Mouse (Mus musculus): ENCODE measurements around the gene Mid1. TPM values are rescaled to one million over a fixed set of nuclear protein-coding genes. Genes with fewer than 3 reads are reported as not detected.

Mid1 gene
- polyA plus RNA-seq, 1 experiment from 2014 or later, result 1.2 TPM

DNA sequence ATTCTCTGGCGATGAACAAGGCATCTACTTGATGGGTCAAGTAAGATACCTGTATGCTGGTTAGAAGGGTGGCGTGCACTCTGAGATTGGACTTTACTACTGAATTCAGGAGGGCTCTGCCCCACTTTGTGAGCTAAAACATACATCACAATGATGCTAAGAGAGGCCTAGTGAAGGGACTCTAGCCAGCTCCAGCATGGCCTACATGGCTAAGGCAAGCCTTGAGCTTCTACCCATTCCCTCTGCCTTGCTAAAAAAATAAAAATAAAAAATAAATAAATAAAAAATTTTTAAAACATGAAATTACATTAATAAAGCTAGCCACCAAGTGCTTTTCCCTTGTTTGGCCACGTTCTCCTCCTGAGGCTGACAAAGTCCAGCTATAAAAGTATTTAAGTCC lies 94.5 kb downstream of the Mid1 start, which contains the start of gene 4933400A11Rik:
Gene 4933400A11Rik (minus strand): TSS at position 101 of the 400 bp plus-strand sequence.
- no peak for ATAC-seq (ENCODE audit: insufficient read depth)
- Histone ChIP-seq H3K4me2 (no peak within 1 kb of the TSS), H3K9me3 (replicated peaks) (no peaks in the 10 kb centered on the region), H3K4me1 (replicated peaks) (no peaks in the 10 kb centered on the region), H3K9ac (no peak within 1 kb of the TSS), H3K27ac (replicated peaks) (no peak within 1 kb of the TSS), H3K27me3 (no peaks in the 10 kb centered on the region), H3K4me3 (replicated peaks) (no peak within 1 kb of the TSS), H3K36me3 (replicated peaks) (no peaks in the 10 kb centered on the region)
- WGBS (ENCODE audit: insufficient replicate concordance), result 52% methylated on average over 3 of the region's 3 CpGs

DNA sequence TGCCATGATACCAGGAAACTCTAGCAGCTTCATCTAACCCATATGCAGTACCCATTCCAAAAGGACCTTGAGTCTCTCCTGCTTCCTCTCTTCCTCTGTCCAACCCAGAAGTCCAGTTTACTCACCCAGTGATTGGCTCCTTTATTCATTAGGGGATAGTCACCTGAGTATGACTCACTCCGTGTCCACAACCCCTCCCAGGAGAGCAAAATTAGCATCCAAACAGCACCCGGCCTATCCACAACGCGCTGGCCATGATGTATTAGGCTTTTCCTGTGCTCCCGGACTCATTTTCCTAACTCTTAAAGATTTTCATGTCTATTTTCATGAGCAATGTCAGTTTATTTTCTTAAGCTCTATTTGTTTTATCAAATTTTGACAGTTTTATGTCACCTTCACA lies 104.7 kb downstream of the Mid1 start:
- H3K9me3 ChIP-seq (replicated peaks), result no peaks in the 10 kb centered on the region
- 69% methylated on average over 5 of the region's 5 CpGs for WGBS (ENCODE audit: insufficient replicate concordance)
- no peaks in the 10 kb centered on the region for H3K36me3 ChIP-seq (replicated peaks)
- no peak overlapping the region for H3K4me2 ChIP-seq
- H3K27me3 ChIP-seq, result no peaks in the 10 kb centered on the region
- no peak for ATAC-seq (ENCODE audit: insufficient read depth)
- H3K27ac ChIP-seq (replicated peaks), result no peak overlapping the region
- no peak overlapping the region for H3K9ac ChIP-seq
- H3K4me3 ChIP-seq (replicated peaks), result no peak overlapping the region
- H3K4me1 ChIP-seq (replicated peaks), result no peaks in the 10 kb centered on the region

DNA sequence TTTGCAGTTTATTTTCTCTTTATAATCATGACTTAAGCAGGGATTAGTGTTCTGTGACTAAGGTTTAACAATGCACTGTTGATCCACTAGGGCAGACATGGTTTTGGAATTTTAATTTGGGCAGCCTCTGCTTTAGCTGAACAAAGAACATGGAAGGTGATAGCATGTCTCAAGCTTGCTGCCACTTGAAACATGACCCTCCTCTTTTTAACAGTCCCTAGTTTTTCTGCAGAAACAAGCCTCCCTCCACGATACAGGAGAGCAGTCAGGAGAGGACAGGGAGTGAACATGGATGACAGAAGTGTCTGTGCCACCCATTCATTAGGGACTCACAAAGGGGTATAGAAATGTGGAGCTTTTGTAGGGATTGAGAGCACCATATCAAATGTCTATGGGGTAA lies 107.9 kb downstream of the Mid1 start:
- no peak overlapping the region for H3K27ac ChIP-seq (replicated peaks)
- H3K27me3 ChIP-seq, result no peaks in the 10 kb centered on the region
- H3K9me3 ChIP-seq (replicated peaks), result no peaks in the 10 kb centered on the region
- no peaks in the 10 kb centered on the region for H3K36me3 ChIP-seq (replicated peaks)
- H3K9ac ChIP-seq, result no peak overlapping the region
- 33% methylated on average over 1 of the region's 1 CpGs for WGBS (ENCODE audit: insufficient replicate concordance)
- no peak overlapping the region for H3K4me3 ChIP-seq (replicated peaks)
- no peak for ATAC-seq (ENCODE audit: insufficient read depth)
- H3K4me1 ChIP-seq (replicated peaks), result no peaks in the 10 kb centered on the region
- H3K4me2 ChIP-seq, result no peak overlapping the region

DNA sequence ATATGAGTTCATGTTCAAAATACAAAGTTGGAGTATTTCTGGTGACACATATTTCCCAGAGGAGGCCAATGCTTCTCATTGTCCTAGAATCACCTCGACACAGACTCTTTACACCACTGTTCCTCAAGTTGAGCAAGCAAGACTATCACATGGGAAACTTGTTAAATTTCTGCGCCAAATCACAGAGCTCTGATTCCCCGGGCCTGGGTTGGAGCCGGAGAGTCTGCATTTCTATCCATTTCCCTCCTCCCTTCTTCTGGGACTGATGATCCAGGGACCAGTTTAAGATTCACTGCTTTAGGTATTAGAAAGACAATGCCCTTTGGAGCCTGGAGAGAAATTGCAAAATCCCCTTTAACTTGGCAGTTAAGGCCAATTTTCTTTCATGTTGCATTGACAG lies 109.4 kb downstream of the Mid1 start:
- H3K9ac ChIP-seq, result no peak overlapping the region
- no peaks in the 10 kb centered on the region for H3K4me1 ChIP-seq (replicated peaks)
- H3K36me3 ChIP-seq (replicated peaks), result no peaks in the 10 kb centered on the region
- no peak overlapping the region for H3K4me3 ChIP-seq (replicated peaks)
- 59% methylated on average over 4 of the region's 4 CpGs for WGBS (ENCODE audit: insufficient replicate concordance)
- no peak for ATAC-seq (ENCODE audit: insufficient read depth)
- H3K27ac ChIP-seq (replicated peaks), result no peak overlapping the region
- no peaks in the 10 kb centered on the region for H3K9me3 ChIP-seq (replicated peaks)
- no peaks in the 10 kb centered on the region for H3K27me3 ChIP-seq
- no peak overlapping the region for H3K4me2 ChIP-seq

DNA sequence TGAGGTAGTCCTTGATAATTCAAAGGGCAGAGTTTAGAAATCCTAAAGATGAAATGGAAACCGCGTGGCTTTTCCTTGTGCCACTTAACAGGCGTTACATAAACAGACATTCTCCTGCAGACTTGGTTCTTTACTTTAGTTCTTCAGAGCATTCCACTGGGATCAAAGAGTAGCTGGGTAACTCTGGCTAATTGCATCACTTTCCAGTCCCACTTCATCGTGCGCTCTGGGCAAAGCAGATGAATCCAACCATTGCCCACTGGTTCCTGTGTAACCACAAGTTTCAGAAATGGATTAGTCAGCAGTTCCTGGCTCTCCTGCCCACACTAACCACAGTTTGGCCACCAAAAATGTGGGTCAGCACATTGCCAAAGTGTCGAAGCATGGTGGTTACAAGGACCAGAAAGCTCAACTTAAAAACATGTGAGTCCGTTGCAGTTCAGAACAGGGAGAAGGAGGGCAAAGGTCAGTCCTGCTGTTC lies 109.9 kb downstream of the Mid1 start:
- Histone ChIP-seq H3K9me3 (replicated peaks) (no peaks in the 10 kb centered on the region), H3K36me3 (replicated peaks) (no peaks in the 10 kb centered on the region), H3K9ac (no peak overlapping the region), H3K4me1 (replicated peaks) (no peaks in the 10 kb centered on the region), H3K27ac (replicated peaks) (no peak overlapping the region), H3K27me3 (no peaks in the 10 kb centered on the region), H3K4me3 (replicated peaks) (no peak overlapping the region), H3K4me2 (no peak overlapping the region)
- no peak for ATAC-seq (ENCODE audit: insufficient read depth)
- 33% methylated on average over 7 of the region's 7 CpGs for WGBS (ENCODE audit: insufficient replicate concordance)

DNA sequence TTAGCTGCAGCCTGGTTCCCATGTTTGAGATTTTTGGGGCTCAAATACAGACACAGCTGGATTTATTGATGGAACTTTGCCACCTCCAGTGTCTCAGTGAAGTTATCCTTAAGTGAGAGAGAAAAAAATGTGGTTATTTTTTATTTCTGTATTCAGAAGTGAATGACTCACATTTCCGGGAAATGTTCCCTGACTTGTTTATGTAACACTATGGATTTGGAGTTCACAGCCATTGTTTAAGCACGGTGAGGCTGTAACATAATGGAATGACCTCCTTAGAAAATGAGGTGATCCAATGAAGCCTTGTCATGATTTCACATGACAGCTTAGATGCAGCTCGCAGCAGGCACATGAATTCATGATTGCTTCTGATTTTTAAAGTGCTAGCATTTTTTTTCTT lies 112.1 kb downstream of the Mid1 start:
- WGBS (ENCODE audit: insufficient replicate concordance), result 34% methylated on average over 3 of the region's 3 CpGs
- ATAC-seq (ENCODE audit: insufficient read depth), result no peak

DNA sequence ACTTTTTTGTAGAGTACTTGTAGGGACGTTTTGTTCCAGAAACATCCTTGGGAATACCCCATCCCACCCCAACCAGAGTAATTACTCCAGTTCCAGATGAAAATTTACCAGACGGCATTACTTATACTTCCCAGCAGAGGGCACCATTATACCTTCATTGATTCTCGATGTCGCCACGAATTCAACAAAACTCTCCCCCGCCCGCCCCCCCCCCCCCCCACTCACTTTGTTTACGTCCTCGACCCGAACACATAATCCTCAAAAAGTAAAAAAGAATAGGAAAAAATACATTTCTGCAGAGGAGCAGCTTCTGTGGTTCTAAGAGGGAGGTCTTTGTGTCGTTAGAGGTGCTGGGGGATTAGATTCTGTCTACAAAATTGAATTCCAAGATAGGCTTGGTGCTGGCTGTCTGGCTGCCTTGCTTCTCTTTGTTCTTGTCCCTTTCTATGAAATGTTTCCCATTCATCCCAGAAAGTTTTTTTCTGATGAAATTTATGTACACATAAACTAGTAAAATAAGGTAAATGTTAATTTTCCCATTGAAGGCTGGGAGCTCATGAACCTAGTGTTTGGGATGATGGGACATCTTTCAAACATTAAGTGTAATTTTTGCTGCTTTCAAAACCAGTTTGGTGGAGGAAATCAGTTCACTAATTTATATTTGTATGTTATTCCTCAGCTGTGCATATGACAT lies 114.1 kb downstream of the Mid1 start:
- Histone ChIP-seq H3K36me3 (replicated peaks) (no peaks in the 10 kb centered on the region), H3K4me1 (replicated peaks) (no peaks in the 10 kb centered on the region), H3K27ac (replicated peaks) (no peak overlapping the region), H3K9me3 (replicated peaks) (no peaks in the 10 kb centered on the region), H3K4me3 (replicated peaks) (no peak overlapping the region), H3K27me3 (0 out of 2 replicates have a peak, but pooled peaks cover 5% of the 10 kb centered on the region), H3K4me2 (no peak overlapping the region; the same call in 1 of the 2 replicates), H3K9ac (no peak overlapping the region)
- 7% methylated on average over 11 of the region's 11 CpGs for WGBS (ENCODE audit: insufficient replicate concordance)
- no peak for ATAC-seq (ENCODE audit: insufficient read depth)

More for the DNA sequence above, 112.1 kb downstream of the Mid1 start:
- H3K9ac ChIP-seq, result no peak overlapping the region
- no peak overlapping the region for H3K4me2 ChIP-seq
- H3K27me3 ChIP-seq, result 0 out of 2 replicates have a peak, but pooled peaks cover 5% of the 10 kb centered on the region
- no peak overlapping the region for H3K27ac ChIP-seq (replicated peaks)
- no peaks in the 10 kb centered on the region for H3K9me3 ChIP-seq (replicated peaks)
- H3K4me1 ChIP-seq (replicated peaks), result no peaks in the 10 kb centered on the region
- H3K36me3 ChIP-seq (replicated peaks), result no peaks in the 10 kb centered on the region
- no peak overlapping the region for H3K4me3 ChIP-seq (replicated peaks)

DNA sequence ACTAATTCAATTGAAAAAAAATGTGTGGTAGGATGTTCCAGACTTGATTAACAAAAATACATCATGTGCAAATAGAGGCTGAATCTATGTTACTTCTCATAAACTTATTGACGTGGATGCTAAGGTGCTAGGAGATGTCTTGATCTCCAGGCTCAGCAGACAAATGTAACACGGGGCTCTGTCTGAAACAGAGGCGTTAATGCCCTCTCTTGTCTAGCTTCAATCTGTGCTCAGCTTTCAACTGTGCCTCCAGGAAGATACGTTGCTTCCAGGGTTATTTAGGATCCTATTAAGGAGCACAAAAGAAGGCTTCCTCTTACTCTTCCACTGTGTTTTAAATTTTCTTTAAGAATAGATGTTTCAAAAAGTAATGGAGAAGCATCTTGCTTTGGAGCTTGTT lies 115.2 kb downstream of the Mid1 start:
- H3K4me1 ChIP-seq (replicated peaks), result no peaks in the 10 kb centered on the region
- WGBS (ENCODE audit: insufficient replicate concordance), result 35% methylated on average over 4 of the region's 4 CpGs
- no peak overlapping the region for H3K4me3 ChIP-seq (replicated peaks)
- no peaks in the 10 kb centered on the region for H3K36me3 ChIP-seq (replicated peaks)
- H3K27me3 ChIP-seq, result 0 out of 2 replicates have a peak, but pooled peaks cover 5% of the 10 kb centered on the region
- H3K4me2 ChIP-seq, result no peak overlapping the region
- no peak overlapping the region for H3K9ac ChIP-seq
- no peaks in the 10 kb centered on the region for H3K9me3 ChIP-seq (replicated peaks)
- no peak for ATAC-seq (ENCODE audit: insufficient read depth)
- H3K27ac ChIP-seq (replicated peaks), result no peak overlapping the region

DNA sequence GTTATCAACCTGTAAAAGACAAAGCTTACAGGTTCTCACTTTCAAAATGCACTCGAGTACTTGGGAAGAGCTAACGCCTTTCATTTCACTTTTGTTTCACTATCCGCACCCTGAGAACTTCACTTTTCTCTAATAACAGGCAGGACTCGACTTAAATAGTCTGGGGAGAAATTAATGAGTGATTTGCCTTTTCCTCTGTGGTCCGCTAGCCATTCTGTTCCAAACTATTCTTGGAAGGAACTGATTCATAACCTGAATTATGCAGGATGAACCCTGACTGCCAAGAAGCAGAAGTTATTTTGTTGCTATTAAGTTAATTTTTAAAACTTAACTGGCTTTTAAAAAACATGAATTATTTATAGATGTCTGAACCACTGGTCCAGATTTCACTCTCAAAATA lies 120.8 kb downstream of the Mid1 start:
- ATAC-seq (ENCODE audit: insufficient read depth), result no peak
- no peak overlapping the region for H3K4me2 ChIP-seq
- H3K4me3 ChIP-seq (replicated peaks), result no peak overlapping the region
- H3K9me3 ChIP-seq (replicated peaks), result no peaks in the 10 kb centered on the region
- no peak overlapping the region for H3K9ac ChIP-seq
- H3K36me3 ChIP-seq (replicated peaks), result no peaks in the 10 kb centered on the region
- H3K27me3 ChIP-seq, result no peaks in the 10 kb centered on the region
- no peaks in the 10 kb centered on the region for H3K4me1 ChIP-seq (replicated peaks)
- no peak overlapping the region for H3K27ac ChIP-seq (replicated peaks)
- 40% methylated on average over 5 of the region's 5 CpGs for WGBS (ENCODE audit: insufficient replicate concordance)

DNA sequence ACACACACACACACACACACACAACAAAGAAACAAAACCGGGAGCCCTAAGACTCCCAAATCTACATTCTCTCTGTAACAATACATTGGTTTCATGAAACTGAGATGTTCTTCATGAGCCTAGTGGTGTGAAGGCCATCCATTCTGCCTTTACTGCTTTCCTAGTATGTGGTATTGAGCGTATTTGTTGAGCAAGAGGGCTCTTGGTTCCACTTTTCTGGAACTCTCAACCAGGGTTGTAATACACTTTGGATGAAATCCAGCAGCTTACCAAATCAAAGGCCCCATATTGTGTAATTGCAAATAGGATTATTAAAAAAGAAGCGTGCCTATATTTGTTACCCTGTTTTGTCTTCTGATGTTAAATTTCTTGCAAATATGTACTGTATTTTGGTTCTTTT lies 122.7 kb downstream of the Mid1 start:
- Histone ChIP-seq H3K4me3 (replicated peaks) (no peak overlapping the region), H3K27ac (replicated peaks) (no peak overlapping the region), H3K36me3 (replicated peaks) (no peaks in the 10 kb centered on the region), H3K9me3 (replicated peaks) (no peaks in the 10 kb centered on the region), H3K27me3 (no peaks in the 10 kb centered on the region), H3K4me2 (no peak overlapping the region), H3K9ac (no peak overlapping the region), H3K4me1 (replicated peaks) (no peaks in the 10 kb centered on the region)
- 53% methylated on average over 3 of the region's 3 CpGs for WGBS (ENCODE audit: insufficient replicate concordance)
- no peak for ATAC-seq (ENCODE audit: insufficient read depth)

DNA sequence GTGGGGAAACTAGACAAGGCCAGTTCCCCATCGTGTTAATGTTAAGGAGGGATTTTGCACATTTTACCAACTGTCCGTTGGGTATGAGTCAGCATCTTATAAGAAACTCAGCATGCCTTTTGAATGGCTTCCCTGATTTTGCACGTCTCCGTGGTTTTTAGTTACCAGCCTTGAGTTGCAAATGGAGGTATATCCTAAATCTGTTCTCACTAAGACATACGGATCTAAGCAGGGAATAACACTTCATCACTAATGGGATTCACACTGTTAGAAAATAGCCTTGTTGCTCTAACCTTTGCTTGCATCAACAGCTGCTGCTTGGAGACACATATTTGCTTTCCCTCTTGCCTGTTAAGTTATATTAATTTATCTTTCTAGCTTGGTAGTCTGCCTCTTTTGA lies 126.3 kb downstream of the Mid1 start:
- H3K4me1 ChIP-seq (replicated peaks), result no peaks in the 10 kb centered on the region
- no peak overlapping the region for H3K27ac ChIP-seq (replicated peaks)
- no peak overlapping the region for H3K9ac ChIP-seq
- WGBS (ENCODE audit: insufficient replicate concordance), result 31% methylated on average over 5 of the region's 5 CpGs
- no peaks in the 10 kb centered on the region for H3K36me3 ChIP-seq (replicated peaks)
- no peak for ATAC-seq (ENCODE audit: insufficient read depth)
- H3K4me3 ChIP-seq (replicated peaks), result no peak overlapping the region
- H3K4me2 ChIP-seq, result no peak overlapping the region
- H3K9me3 ChIP-seq (replicated peaks), result no peaks in the 10 kb centered on the region
- H3K27me3 ChIP-seq, result no peaks in the 10 kb centered on the region

DNA sequence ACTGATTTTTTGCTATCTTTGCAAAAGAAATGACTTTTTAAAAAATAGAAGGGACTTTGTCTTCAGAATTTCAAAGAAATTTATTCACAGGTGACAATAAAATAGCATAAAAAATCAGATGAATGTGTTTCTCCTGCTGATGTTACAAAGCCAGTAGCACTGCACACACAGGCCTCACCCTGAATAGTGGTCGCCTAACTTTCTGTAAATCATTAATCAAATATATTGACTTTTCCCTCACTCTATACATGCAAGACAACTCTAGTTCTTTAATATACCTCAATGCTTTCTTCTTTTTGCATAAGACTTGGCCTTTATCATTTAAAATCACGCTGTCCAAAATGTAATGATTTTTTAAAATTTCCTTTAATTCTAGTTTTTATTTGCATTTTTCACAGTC lies 126.8 kb downstream of the Mid1 start:
- Histone ChIP-seq H3K4me2 (no peak overlapping the region), H3K9me3 (replicated peaks) (no peaks in the 10 kb centered on the region), H3K27me3 (no peaks in the 10 kb centered on the region), H3K27ac (replicated peaks) (no peak overlapping the region), H3K4me1 (replicated peaks) (no peaks in the 10 kb centered on the region), H3K4me3 (replicated peaks) (no peak overlapping the region), H3K36me3 (replicated peaks) (no peaks in the 10 kb centered on the region), H3K9ac (no peak overlapping the region)
- WGBS (ENCODE audit: insufficient replicate concordance), result 45% methylated on average over 2 of the region's 2 CpGs
- no peak for ATAC-seq (ENCODE audit: insufficient read depth)

Data from liver, embryonic 15.5 days (tissue).